Mouse (Mus musculus) C2C12 (cell line): ENCODE measurements around the gene Syngr2. TPM values are rescaled to one million over a fixed set of nuclear protein-coding genes. Genes with fewer than 3 reads are reported as not detected.

Experiments used
- H3K27me3 ChIP-seq: one replicate; pipeline ENCODE4 v1.6.1; 2011; ENCODE audit not compliant: control insufficient read depth, insufficient read depth, insufficient read length
- H3K36me3 ChIP-seq: one replicate; pipeline ENCODE4 v1.6.1; 2011; ENCODE audit not compliant: control insufficient read depth, insufficient read depth
- H3K4me3 ChIP-seq: one replicate; pipeline ENCODE4 v1.5.1; 2011; ENCODE audit warnings: mild to moderate bottlenecking, control low read depth; ENCODE audit not compliant: poor library complexity, insufficient read depth, severe bottlenecking
- H3K79me2 ChIP-seq: one replicate; pipeline ENCODE4 v1.6.1; 2011; ENCODE audit not compliant: control insufficient read depth, insufficient read depth
- H3K79me3 ChIP-seq: one replicate; pipeline ENCODE4 v1.6.1; 2011; ENCODE audit warnings: low read depth, control low read depth
- H3ac ChIP-seq: one replicate; pipeline ENCODE3; 2011; ENCODE audit warnings: low read depth; ENCODE audit not compliant: control insufficient read depth, insufficient read length
- CEBPB ChIP-seq: IDR thresholded peaks from one replicate; pipeline ENCODE4 v1.6.1; 2011; ENCODE audit warnings: low read depth, mild to moderate bottlenecking, control low read depth, moderate library complexity
- CTCF ChIP-seq: IDR thresholded peaks from one replicate; pipeline ENCODE4 v1.5.1; 2011; ENCODE audit not compliant: control insufficient read depth, insufficient read depth, insufficient read length
- FOSL1 ChIP-seq: IDR thresholded peaks from one replicate; pipeline ENCODE4 v1.8.0; 2011; ENCODE audit warnings: mild to moderate bottlenecking, low read length; ENCODE audit not compliant: poor library complexity, insufficient read depth, severe bottlenecking
- MAX ChIP-seq: IDR thresholded peaks from one replicate; pipeline ENCODE4 v1.6.1; 2011; ENCODE audit warnings: mild to moderate bottlenecking, control low read depth
- MYOD1 ChIP-seq: IDR thresholded peaks from one replicate; pipeline ENCODE4 v1.6.1; 2011; ENCODE audit warnings: low read depth; ENCODE audit not compliant: control insufficient read depth, insufficient read length
- MYOG ChIP-seq: IDR thresholded peaks from one replicate; pipeline ENCODE4 v1.6.1; 2011; ENCODE audit not compliant: control insufficient read depth, insufficient read length; ENCODE audit errors: extremely low read depth
- USF1 ChIP-seq: IDR thresholded peaks from one replicate; pipeline ENCODE4 v1.6.1; 2011; ENCODE audit warnings: low read depth, mild to moderate bottlenecking, control low read depth, moderate library complexity
- polyA plus RNA-seq: library from polyadenylated mRNA; unstranded; fragments of >200 nt; fragmentation: generic; extraction: Trizol; gene quantifications from one replicate; pipeline ENCODE4 v1.2.1, GENCODE M21; 2012; ENCODE audit warnings: missing spikeins

Syngr2 gene
- polyA plus RNA-seq, 1 experiment, result 65.3 TPM

DNA sequence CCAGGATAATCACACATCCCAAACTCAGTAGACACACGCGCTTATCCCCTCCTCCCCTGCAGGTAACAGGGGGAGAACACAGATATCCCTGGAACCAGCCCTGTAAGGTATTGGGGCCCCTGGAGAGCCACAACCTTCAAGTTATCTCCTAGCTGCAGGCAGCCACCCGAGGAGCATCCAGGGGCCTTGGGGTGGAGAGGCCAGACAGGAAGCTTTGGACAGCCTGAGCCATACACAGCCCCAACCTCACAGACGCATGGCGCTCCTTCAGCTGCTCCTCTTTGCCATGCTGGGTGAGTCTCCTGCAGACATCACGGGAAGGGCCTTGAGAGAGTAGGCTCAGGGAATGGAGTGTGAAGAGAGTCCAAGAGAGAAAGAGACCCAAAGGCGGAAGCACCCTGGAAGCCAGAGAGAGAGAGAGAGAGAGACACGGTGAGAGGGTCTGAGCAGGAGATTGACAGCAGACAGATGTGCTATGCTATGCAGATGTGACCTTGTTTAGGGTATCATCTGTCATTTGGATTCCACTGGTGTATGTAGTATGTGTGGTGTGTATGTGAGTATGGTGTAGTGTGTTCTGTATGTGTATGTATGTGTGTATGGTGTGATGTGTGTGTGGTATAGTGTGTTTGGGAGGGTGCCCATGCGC lies 11.8 kb upstream of the Syngr2 start, which contains the start of gene 6030468B19Rik:
Gene 6030468B19Rik, plus strand, starts transcription at position 150 of the 649 bp plus-strand sequence.
- Histone ChIP-seq H3K27me3 (no peaks in the 10 kb centered on the region), H3ac (no peak within 1 kb of the TSS), H3K36me3 (no peaks in the 10 kb centered on the region), H3K4me3 (no peak within 1 kb of the TSS), H3K79me3 (no peaks in the 10 kb centered on the region), H3K79me2 (no peaks in the 10 kb centered on the region)
- peak; percentile 71 for TF ChIP-seq MYOD1
- TF ChIP-seq MYOG, result no peak
- no peak for TF ChIP-seq FOSL1
- no peak for TF ChIP-seq CEBPB
- no peak for TF ChIP-seq MAX
- no peak for TF ChIP-seq CTCF
- TF ChIP-seq USF1, result no peak

DNA sequence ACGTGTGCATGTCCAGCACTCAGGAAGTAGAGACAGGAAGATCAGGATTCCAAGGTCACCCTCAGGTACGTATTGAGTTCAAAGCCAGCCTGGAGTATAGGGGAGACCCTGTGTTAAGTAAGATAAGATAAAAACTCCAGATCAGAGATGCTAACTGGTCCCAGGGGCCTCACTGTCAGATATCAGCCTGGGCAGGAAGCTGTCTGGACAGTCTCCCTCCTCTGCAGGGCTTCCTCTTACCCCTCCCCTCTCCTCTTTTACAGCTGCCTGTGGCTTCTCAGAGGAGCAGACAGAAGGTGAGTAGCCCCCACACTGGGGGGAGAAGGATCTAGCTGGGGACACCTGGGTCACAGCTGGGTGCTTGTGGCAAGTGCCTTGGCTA lies 11.3 kb upstream of the Syngr2 start:
- Histone ChIP-seq H3K79me2 (no peaks in the 10 kb centered on the region), H3K36me3 (no peaks in the 10 kb centered on the region), H3K79me3 (no peaks in the 10 kb centered on the region), H3ac (no peak overlapping the region), H3K27me3 (no peaks in the 10 kb centered on the region), H3K4me3 (no peak overlapping the region)
- TF ChIP-seq USF1, result no peak
- TF ChIP-seq CTCF, result no peak
- TF ChIP-seq MAX, result no peak
- no peak for TF ChIP-seq CEBPB
- TF ChIP-seq FOSL1, result no peak
- no peak for TF ChIP-seq MYOG
- no peak for TF ChIP-seq MYOD1

DNA sequence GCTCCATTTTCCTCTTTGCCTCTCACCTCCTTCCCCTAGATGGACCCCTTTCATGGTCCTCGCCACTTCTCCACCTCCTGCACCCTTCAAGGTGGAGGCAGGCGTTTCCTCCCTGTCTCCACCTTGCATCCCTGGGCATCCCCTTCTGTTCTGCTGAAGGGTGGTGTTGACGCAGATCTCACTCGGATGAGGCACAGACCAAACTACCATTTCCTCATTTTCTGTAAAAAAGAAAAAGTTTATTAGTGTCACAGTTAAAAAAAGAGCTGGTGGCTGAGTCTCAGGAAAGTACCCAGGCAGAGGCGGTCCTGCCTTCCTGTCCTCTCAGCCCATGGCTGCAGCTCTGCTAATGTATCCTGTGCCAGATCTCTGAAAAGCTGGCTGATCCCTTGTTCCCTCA lies 10.3 kb upstream of the Syngr2 start:
- H3K4me3 ChIP-seq, result no peak overlapping the region
- no peaks in the 10 kb centered on the region for H3K27me3 ChIP-seq
- H3K79me2 ChIP-seq, result no peaks in the 10 kb centered on the region
- no peak overlapping the region for H3ac ChIP-seq
- no peaks in the 10 kb centered on the region for H3K79me3 ChIP-seq
- no peaks in the 10 kb centered on the region for H3K36me3 ChIP-seq
- TF ChIP-seq CEBPB (no peak), CTCF (no peak), MYOD1 (no peak), MYOG (no peak), USF1 (no peak), MAX (no peak), FOSL1 (no peak)

- Histone ChIP-seq H3K27me3 (no peaks in the 10 kb centered on the region), H3K79me3 (no peaks in the 10 kb centered on the region), H3K36me3 (no peaks in the 10 kb centered on the region), H3K4me3 (no peak overlapping the region), H3K79me2 (no peaks in the 10 kb centered on the region), H3ac (no peak overlapping the region)
- TF ChIP-seq CEBPB, result no peak
- TF ChIP-seq USF1, result no peak
- TF ChIP-seq MAX, result no peak
- no peak for TF ChIP-seq CTCF
- no peak for TF ChIP-seq FOSL1
Observed at GRCm38 (mm10) chr11:117800038-117800437, 9.4 kb upstream of the Syngr2 start.

- Histone ChIP-seq H3ac (no peak overlapping the region), H3K4me3 (no peak overlapping the region), H3K36me3 (no peaks in the 10 kb centered on the region), H3K79me2 (no peaks in the 10 kb centered on the region), H3K79me3 (no peaks in the 10 kb centered on the region), H3K27me3 (no peaks in the 10 kb centered on the region)
- TF ChIP-seq MYOD1 (peak; percentile 49), MAX (no peak)
Observed at GRCm38 (mm10) chr11:117801650-117802049, 7.8 kb upstream of the Syngr2 start.

- no peaks in the 10 kb centered on the region for H3K79me3 ChIP-seq
- no peak overlapping the region for H3K4me3 ChIP-seq
- no peaks in the 10 kb centered on the region for H3K36me3 ChIP-seq
- no peaks in the 10 kb centered on the region for H3K27me3 ChIP-seq
- no peak overlapping the region for H3ac ChIP-seq
- H3K79me2 ChIP-seq, result no peaks in the 10 kb centered on the region
- TF ChIP-seq FOSL1 (no peak), MYOG (no peak), MAX (no peak), USF1 (no peak), CEBPB (no peak)
Observed at GRCm38 (mm10) chr11:117803166-117803688, 6.2 kb upstream of the Syngr2 start.
